8 mouse cellular contexts compared by ENCODE assay signal in genomic region chr7:44895206-44895592, GRCm38 (mm10). TPM values are rescaled to one million over a fixed set of nuclear protein-coding genes. Genes with fewer than 3 reads are reported as not detected.
A peak's percentile ranks its signal among the peaks of the same experiment; 100 is the strongest.
DNase-seq lines count a peak whose midpoint lies in the region; ATAC-seq and TF ChIP-seq lines count a peak whose summit lies in the region.

No protein-coding gene starts in this region.

- TF ChIP-seq CTCF in lung, embryonic 14.5 days (IDR thresholded peaks at IDR 0.05; ENCODE audit: low read depth): no peak
- no peak for TF ChIP-seq CTCF in intestine, postnatal 0 days (IDR thresholded peaks at IDR 0.05; ENCODE audit: low read depth)

- H3K36me3 ChIP-seq in lung, embryonic 14.5 days (ENCODE audit: insufficient read depth): peaks cover 17% of the 10 kb centered on the region
- H3K36me3 ChIP-seq in forebrain, embryonic 11.5 days (ENCODE audit: control insufficient read depth, insufficient read depth, low read length): no peaks in the 10 kb centered on the region; the same call in 1 of the 2 replicates
- H3K36me3 ChIP-seq in intestine, postnatal 0 days (ENCODE audit: control insufficient read depth, insufficient read depth): peaks cover 9% of the 10 kb centered on the region
- H3K36me3 ChIP-seq in neural tube, embryonic 13.5 days: peaks cover 21% of the 10 kb centered on the region

- peaks cover 22% of the 10 kb centered on the region for H3K4me1 ChIP-seq in lung, embryonic 14.5 days (ENCODE audit: insufficient read depth)
- H3K4me1 ChIP-seq in forebrain, embryonic 11.5 days (replicated peaks; ENCODE audit: control insufficient read depth, insufficient read depth, low read length): peaks cover 30% of the 10 kb centered on the region
- peaks cover 6% of the 10 kb centered on the region; the same call in 1 of the 2 replicates for H3K4me1 ChIP-seq in intestine, postnatal 0 days (replicated peaks; ENCODE audit: control insufficient read depth, insufficient read depth, low read length)
- peaks cover 64% of the 10 kb centered on the region for H3K4me1 ChIP-seq in neural tube, embryonic 13.5 days (replicated peaks)

- no peak overlapping the region for H3K9ac ChIP-seq in lung, embryonic 14.5 days
- H3K9ac ChIP-seq in forebrain, embryonic 11.5 days (ENCODE audit: low read length): 0 out of 2 replicates have a peak overlapping the region, but pooled peaks have one; percentile 12
- no peak overlapping the region for H3K9ac ChIP-seq in intestine, postnatal 0 days (ENCODE audit: low read depth, low read length)
- peak overlapping the region; percentile 60 for H3K9ac ChIP-seq in neural tube, embryonic 13.5 days

- 65% methylated on average over 7 of the region's 7 CpGs for WGBS in lung, embryonic 14.5 days
- WGBS in forebrain, embryonic 11.5 days: 46% methylated on average over 7 of the region's 7 CpGs
- WGBS in intestine, postnatal 0 days: 66% methylated on average over 7 of the region's 7 CpGs
- WGBS in neural tube, embryonic 13.5 days: 23% methylated on average over 7 of the region's 7 CpGs

- H3K27me3 ChIP-seq in lung, embryonic 14.5 days (ENCODE audit: insufficient read depth, low read length): no peaks in the 10 kb centered on the region
- H3K27me3 ChIP-seq in forebrain, embryonic 11.5 days (ENCODE audit: control insufficient read depth, insufficient read depth, low read length): no peaks in the 10 kb centered on the region
- no peaks in the 10 kb centered on the region for H3K27me3 ChIP-seq in intestine, postnatal 0 days (replicated peaks; ENCODE audit: control insufficient read depth, insufficient read depth, low read length)
- H3K27me3 ChIP-seq in neural tube, embryonic 13.5 days: no peaks in the 10 kb centered on the region

- H3K4me3 ChIP-seq in lung, embryonic 14.5 days (ENCODE audit: low read depth, low read length): peak overlapping the region; percentile 68
- peak overlapping the region; percentile 61 for H3K4me3 ChIP-seq in forebrain, embryonic 11.5 days (ENCODE audit: low read depth, low read length)
- H3K4me3 ChIP-seq in intestine, postnatal 0 days (ENCODE audit: low read depth, low read length): peak overlapping the region; percentile 49
- H3K4me3 ChIP-seq in neural tube, embryonic 13.5 days: peak overlapping the region; percentile 54

- H3K4me2 ChIP-seq in lung, embryonic 14.5 days: peak overlapping the region; percentile 69
- peak overlapping the region; percentile 85 for H3K4me2 ChIP-seq in forebrain, embryonic 11.5 days (ENCODE audit: low read depth, low read length, severe bottlenecking)
- H3K4me2 ChIP-seq in intestine, postnatal 0 days (replicated peaks; ENCODE audit: low read depth): peak overlapping the region; percentile 86
- H3K4me2 ChIP-seq in neural tube, embryonic 13.5 days: peak overlapping the region; percentile 68

- no peak for ATAC-seq in lung, embryonic 14.5 days (ENCODE audit: insufficient read depth)
- ATAC-seq in forebrain, embryonic 11.5 days (replicated peaks; ENCODE audit: low FRiP score): no peak
- no peak for ATAC-seq in intestine, postnatal 0 days
- no peak for ATAC-seq in neural tube, embryonic 13.5 days (ENCODE audit: low read depth)

- H3K27ac ChIP-seq in lung, embryonic 14.5 days (ENCODE audit: low read depth): peak overlapping the region; percentile 87; the same call in 1 of the 2 replicates
- peak overlapping the region; percentile 88 for H3K27ac ChIP-seq in forebrain, embryonic 11.5 days (ENCODE audit: low read depth, low read length)
- H3K27ac ChIP-seq in intestine, postnatal 0 days (ENCODE audit: low read depth, low read length): no peak overlapping the region
- H3K27ac ChIP-seq in neural tube, embryonic 13.5 days (replicated peaks): peak overlapping the region; percentile 98

- no peaks in the 10 kb centered on the region for H3K9me3 ChIP-seq in lung, embryonic 14.5 days (ENCODE audit: low read depth, low read length)
- no peaks in the 10 kb centered on the region for H3K9me3 ChIP-seq in forebrain, embryonic 11.5 days (ENCODE audit: control insufficient read depth, low read length)
- no peaks in the 10 kb centered on the region for H3K9me3 ChIP-seq in intestine, postnatal 0 days (ENCODE audit: control insufficient read depth)
- H3K9me3 ChIP-seq in neural tube, embryonic 13.5 days: no peaks in the 10 kb centered on the region

- DNase-seq in lung, embryonic 14.5 days: no peak
- no peak for DNase-seq in lung, postnatal 25 days (ENCODE audit: low spot score)
- DNase-seq in forebrain, embryonic 11.5 days (ENCODE audit: low spot score): no peak
- DNase-seq in layer of hippocampus, postnatal 25 days (ENCODE audit: extremely low spot score in 1 of 2, low spot score in 1 of 2): no peak
- no peak for DNase-seq in frontal cortex, postnatal 10 days (ENCODE audit: low spot score in 2 of 2)
- no peak for DNase-seq in kidney, postnatal 10 days

RNA-seq across cellular contexts. Expression of gene Fuz, which starts 0.7 kb away (rescaled TPM):
- 17.7 and 19.1 TPM in 2 replicates for polyA plus RNA-seq in lung, embryonic 14.5 days (2014; fragmentation: Nextera tagmentation; extraction: Ambion mirVana)
- 32.9 TPM in 2 replicates for polyA plus RNA-seq in forebrain, embryonic 11.5 days (2014; fragmentation: Nextera tagmentation; extraction: Ambion mirVana)
- polyA plus RNA-seq in intestine, postnatal 0 days (2015; fragmentation: Nextera tagmentation; extraction: Ambion mirVana): 11.1 and 12.1 TPM in 2 replicates
- 14.9 and 17.9 TPM in 2 replicates for polyA plus RNA-seq in neural tube, embryonic 13.5 days (2015; fragmentation: Nextera tagmentation; extraction: Ambion mirVana)
- total RNA-seq in layer of hippocampus, postnatal 25 days (2021): 10 to 100 TPM; 27.3 to 29.2 TPM

RNA-seq across cellular contexts. Expression of gene Med25, which starts 2.7 kb away (rescaled TPM):
- polyA plus RNA-seq in lung, embryonic 14.5 days (2014; fragmentation: Nextera tagmentation; extraction: Ambion mirVana): 77.9 and 79.5 TPM in 2 replicates
- 135 and 139 TPM in 2 replicates for polyA plus RNA-seq in forebrain, embryonic 11.5 days (2014; fragmentation: Nextera tagmentation; extraction: Ambion mirVana)
- polyA plus RNA-seq in intestine, postnatal 0 days (2015; fragmentation: Nextera tagmentation; extraction: Ambion mirVana): 60.0 and 62.9 TPM in 2 replicates
- 134 and 138 TPM in 2 replicates for polyA plus RNA-seq in neural tube, embryonic 13.5 days (2015; fragmentation: Nextera tagmentation; extraction: Ambion mirVana)
- total RNA-seq in layer of hippocampus, postnatal 25 days (2021): 100 to 1,000 TPM; 105 to 108 TPM

RNA-seq across cellular contexts. Expression of gene Ptov1, which starts 25.6 kb away (rescaled TPM):
- 386 and 443 TPM in 2 replicates for polyA plus RNA-seq in lung, embryonic 14.5 days (2014; fragmentation: Nextera tagmentation; extraction: Ambion mirVana)
- 454 and 526 TPM in 2 replicates for polyA plus RNA-seq in forebrain, embryonic 11.5 days (2014; fragmentation: Nextera tagmentation; extraction: Ambion mirVana)
- 112 and 114 TPM in 2 replicates for polyA plus RNA-seq in intestine, postnatal 0 days (2015; fragmentation: Nextera tagmentation; extraction: Ambion mirVana)
- polyA plus RNA-seq in neural tube, embryonic 13.5 days (2015; fragmentation: Nextera tagmentation; extraction: Ambion mirVana): 471 and 515 TPM in 2 replicates
- 100 to 1,000 TPM; 311 to 358 TPM for total RNA-seq in layer of hippocampus, postnatal 25 days (2021)

RNA-seq across cellular contexts. Expression of gene Ap2a1, which starts 34.1 kb away (rescaled TPM):
- polyA plus RNA-seq in lung, embryonic 14.5 days (2014; fragmentation: Nextera tagmentation; extraction: Ambion mirVana): 73.6 and 83.2 TPM in 2 replicates
- polyA plus RNA-seq in forebrain, embryonic 11.5 days (2014; fragmentation: Nextera tagmentation; extraction: Ambion mirVana): 88.8 and 93.4 TPM in 2 replicates
- polyA plus RNA-seq in intestine, postnatal 0 days (2015; fragmentation: Nextera tagmentation; extraction: Ambion mirVana): 42.8 and 44.1 TPM in 2 replicates
- 115 and 116 TPM in 2 replicates for polyA plus RNA-seq in neural tube, embryonic 13.5 days (2015; fragmentation: Nextera tagmentation; extraction: Ambion mirVana)
- total RNA-seq in layer of hippocampus, postnatal 25 days (2021): 100 to 1,000 TPM; 304 to 306 TPM

RNA-seq across cellular contexts. Expression of gene Pnkp, which starts 38.3 kb away (rescaled TPM):
- polyA plus RNA-seq in lung, embryonic 14.5 days (2014; fragmentation: Nextera tagmentation; extraction: Ambion mirVana): 30.3 and 30.7 TPM in 2 replicates
- polyA plus RNA-seq in forebrain, embryonic 11.5 days (2014; fragmentation: Nextera tagmentation; extraction: Ambion mirVana): 31.6 and 32.1 TPM in 2 replicates
- 27.7 and 32.0 TPM in 2 replicates for polyA plus RNA-seq in intestine, postnatal 0 days (2015; fragmentation: Nextera tagmentation; extraction: Ambion mirVana)
- polyA plus RNA-seq in neural tube, embryonic 13.5 days (2015; fragmentation: Nextera tagmentation; extraction: Ambion mirVana): 30.2 and 31.6 TPM in 2 replicates
- 10 to 100 TPM; 31.1 to 34.0 TPM for total RNA-seq in layer of hippocampus, postnatal 25 days (2021)

Comparison
In these comparisons a context has a peak if more than half of its experiments do, and no peak if none do; other contexts are left out.
1. H3K9ac ChIP-seq: peak in forebrain, embryonic 11.5 days (single experiment) and neural tube, embryonic 13.5 days (single experiment); none in lung, embryonic 14.5 days (single experiment) and intestine, postnatal 0 days (single experiment).
2. Peak in every context shown above with its lines, with median percentiles within 50 percentile points of each other: H3K4me2 ChIP-seq and H3K4me3 ChIP-seq.